Mouse (Mus musculus): ENCODE results near the gene Eno2. TPM values are rescaled to one million over a fixed set of nuclear protein-coding genes. Genes with fewer than 3 reads are reported as not detected.

The Eno2 gene
- polyA plus RNA-seq, 1 experiment from 2014 or later, result 4.5 TPM

DNA sequence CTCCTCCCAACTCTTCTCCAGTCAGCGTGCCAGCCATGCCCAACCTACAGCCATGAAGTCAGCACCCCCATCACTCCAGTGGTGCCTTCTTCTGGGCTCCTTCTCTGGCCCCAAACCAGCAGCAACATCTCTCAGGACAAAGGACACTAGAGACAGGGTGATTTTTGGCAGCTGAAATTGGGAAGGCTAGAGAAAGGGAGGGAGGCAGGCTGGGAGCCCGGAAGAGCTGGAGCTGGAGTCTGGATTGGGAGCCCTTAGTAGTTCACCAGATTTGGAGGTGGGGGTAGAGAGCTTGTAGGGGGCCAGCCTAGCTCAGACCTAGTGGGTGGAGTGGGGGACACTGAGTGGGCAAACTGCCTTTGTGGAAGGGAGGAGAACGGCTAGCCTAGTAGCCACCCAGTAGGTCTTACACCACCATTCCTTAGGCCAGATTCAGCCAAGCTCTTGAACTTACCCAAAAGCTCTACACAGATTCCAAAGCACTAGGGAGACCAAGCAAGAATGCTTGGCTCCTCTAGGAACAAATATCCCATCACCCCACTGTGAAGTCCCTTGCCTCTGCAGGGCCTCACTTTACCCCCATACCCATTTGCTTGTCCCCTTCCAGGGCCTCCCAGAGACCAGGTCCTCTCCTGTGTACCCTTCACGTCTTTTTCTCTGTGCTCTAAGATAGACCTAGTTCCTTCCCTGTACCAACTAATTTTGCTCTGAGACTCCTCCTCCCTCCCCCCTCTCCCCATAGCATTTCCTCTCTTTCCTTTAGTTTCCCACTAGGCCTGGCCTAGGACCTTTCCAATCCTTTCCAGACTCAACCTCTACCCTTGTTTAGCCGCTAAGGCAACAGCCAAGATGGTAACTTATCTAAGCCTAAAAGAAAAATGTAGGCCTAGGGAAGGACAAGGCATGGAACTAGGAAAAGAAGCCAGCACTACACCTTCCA is 11.3 kb downstream of the Eno2 start:
- Histone ChIP-seq H3K4me1 (ENCODE audit: control insufficient read depth, insufficient read depth, low read length) (peaks cover 34% of the 10 kb centered on the region), H3K4me2 (peak overlapping the region; percentile 68), H3K27ac (ENCODE audit: low read depth, low read length) (peak overlapping the region; percentile 92), H3K36me3 (ENCODE audit: control insufficient read depth, insufficient read depth, low read length) (no peaks in the 10 kb centered on the region), H3K9ac (ENCODE audit: low read length) (peak overlapping the region; percentile 85), H3K9me3 (ENCODE audit: control insufficient read depth, low read length) (no peaks in the 10 kb centered on the region), H3K27me3 (ENCODE audit: control insufficient read depth, insufficient read depth, low read length) (no peaks in the 10 kb centered on the region), H3K4me3 (ENCODE audit: low read depth, low read length) (peak overlapping the region; percentile 87)
- peak; percentile 97 for DNase-seq (ENCODE audit: low spot score, missing footprints)
- peak; percentile 12; the same call in 1 of the 2 replicates for ATAC-seq (ENCODE audit: low FRiP score)
- 25% methylated on average over 5 of the region's 5 CpGs for WGBS

DNA sequence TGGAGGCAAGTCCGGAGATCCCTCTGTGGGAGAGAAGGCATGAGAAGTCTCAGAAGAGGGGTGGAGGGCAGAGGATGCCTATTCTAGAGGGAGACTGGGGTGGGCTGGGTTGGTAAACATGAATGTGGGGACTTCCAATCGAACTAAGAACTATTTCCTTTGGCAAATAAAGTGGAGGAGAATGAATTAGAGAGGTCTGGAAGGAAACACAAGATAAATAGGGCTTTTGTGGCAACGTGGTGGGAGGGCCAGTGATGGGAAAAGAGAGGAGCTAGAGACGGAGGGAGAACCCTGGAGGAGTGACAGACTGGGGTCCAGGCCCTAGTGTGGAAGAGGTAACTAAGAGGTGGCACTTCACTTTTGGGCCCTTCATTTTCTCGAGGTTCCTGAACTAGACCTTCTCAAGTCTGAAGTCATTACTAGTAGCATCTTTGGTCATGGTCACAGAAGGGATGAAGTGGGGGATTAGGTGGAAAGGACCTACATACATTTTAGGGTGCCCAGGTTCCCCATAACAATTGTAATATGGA is 12.1 kb downstream of the Eno2 start:
- H3K27me3 ChIP-seq (ENCODE audit: control insufficient read depth, insufficient read depth, low read length), result no peaks in the 10 kb centered on the region
- DNase-seq (ENCODE audit: low spot score, missing footprints), result peak; percentile 92
- 11% methylated on average over 5 of the region's 5 CpGs for WGBS

DNA sequence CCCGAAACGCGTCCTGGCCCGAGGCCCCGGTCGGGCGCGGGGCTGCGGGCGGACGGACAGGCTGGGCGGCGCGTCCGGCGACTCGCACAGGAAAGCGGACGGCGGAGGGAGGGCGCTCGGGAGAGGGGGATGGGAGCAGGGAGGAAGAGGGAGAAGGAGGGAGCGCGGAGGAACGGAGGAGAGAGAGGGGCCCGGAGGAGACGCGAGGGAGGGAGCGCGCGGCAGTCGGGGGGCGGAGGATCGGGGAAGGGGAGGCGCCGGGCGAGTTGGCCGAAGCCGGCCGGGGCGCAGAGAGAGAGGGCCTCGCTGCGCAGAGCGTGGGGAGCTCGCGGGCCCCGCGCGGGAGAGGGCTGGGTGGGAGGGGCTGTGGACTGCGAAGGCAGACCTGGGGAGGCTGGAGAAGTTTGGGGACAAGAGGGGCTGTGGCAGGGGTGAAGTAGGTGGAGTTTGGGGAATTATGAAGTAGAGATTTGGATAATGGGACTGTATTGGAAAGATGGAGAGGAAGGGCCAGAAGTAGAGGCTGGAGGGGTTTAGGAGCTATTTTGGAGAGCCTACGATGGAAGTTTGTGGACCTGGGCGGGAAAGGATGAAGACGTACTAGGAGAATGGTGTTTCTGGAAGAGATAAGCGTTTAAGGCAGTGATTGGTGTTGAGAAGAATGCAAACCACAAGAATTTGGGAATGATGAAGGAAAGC is 12.7 kb downstream of the Eno2 start:
- peaks cover 34% of the 10 kb centered on the region for H3K4me1 ChIP-seq (ENCODE audit: control insufficient read depth, insufficient read depth, low read length)
- peak overlapping the region; percentile 87 for H3K4me3 ChIP-seq (ENCODE audit: low read depth, low read length)
- no peaks in the 10 kb centered on the region for H3K36me3 ChIP-seq (ENCODE audit: control insufficient read depth, insufficient read depth, low read length)
- H3K9ac ChIP-seq (ENCODE audit: low read length), result peak overlapping the region; percentile 85
- WGBS, result 2% methylated on average over 50 of the region's 54 CpGs
- ATAC-seq (ENCODE audit: low FRiP score), result peak; percentile 77
- peak overlapping the region; percentile 92 for H3K27ac ChIP-seq (ENCODE audit: low read depth, low read length)
- peak; percentile 97 for DNase-seq (ENCODE audit: low spot score, missing footprints)
- no peaks in the 10 kb centered on the region for H3K27me3 ChIP-seq (ENCODE audit: control insufficient read depth, insufficient read depth, low read length)
- no peaks in the 10 kb centered on the region for H3K9me3 ChIP-seq (ENCODE audit: control insufficient read depth, low read length)
- peak overlapping the region; percentile 68 for H3K4me2 ChIP-seq

More for the DNA sequence above, 12.1 kb downstream of the Eno2 start:
- Histone ChIP-seq H3K9ac (ENCODE audit: low read length) (peak overlapping the region; percentile 85), H3K9me3 (ENCODE audit: control insufficient read depth, low read length) (no peaks in the 10 kb centered on the region), H3K4me2 (peak overlapping the region; percentile 68), H3K27ac (ENCODE audit: low read depth, low read length) (peak overlapping the region; percentile 92), H3K4me1 (ENCODE audit: control insufficient read depth, insufficient read depth, low read length) (peaks cover 34% of the 10 kb centered on the region), H3K36me3 (ENCODE audit: control insufficient read depth, insufficient read depth, low read length) (no peaks in the 10 kb centered on the region), H3K4me3 (ENCODE audit: low read depth, low read length) (peak overlapping the region; percentile 87)
- no peak for ATAC-seq (ENCODE audit: low FRiP score)

DNA sequence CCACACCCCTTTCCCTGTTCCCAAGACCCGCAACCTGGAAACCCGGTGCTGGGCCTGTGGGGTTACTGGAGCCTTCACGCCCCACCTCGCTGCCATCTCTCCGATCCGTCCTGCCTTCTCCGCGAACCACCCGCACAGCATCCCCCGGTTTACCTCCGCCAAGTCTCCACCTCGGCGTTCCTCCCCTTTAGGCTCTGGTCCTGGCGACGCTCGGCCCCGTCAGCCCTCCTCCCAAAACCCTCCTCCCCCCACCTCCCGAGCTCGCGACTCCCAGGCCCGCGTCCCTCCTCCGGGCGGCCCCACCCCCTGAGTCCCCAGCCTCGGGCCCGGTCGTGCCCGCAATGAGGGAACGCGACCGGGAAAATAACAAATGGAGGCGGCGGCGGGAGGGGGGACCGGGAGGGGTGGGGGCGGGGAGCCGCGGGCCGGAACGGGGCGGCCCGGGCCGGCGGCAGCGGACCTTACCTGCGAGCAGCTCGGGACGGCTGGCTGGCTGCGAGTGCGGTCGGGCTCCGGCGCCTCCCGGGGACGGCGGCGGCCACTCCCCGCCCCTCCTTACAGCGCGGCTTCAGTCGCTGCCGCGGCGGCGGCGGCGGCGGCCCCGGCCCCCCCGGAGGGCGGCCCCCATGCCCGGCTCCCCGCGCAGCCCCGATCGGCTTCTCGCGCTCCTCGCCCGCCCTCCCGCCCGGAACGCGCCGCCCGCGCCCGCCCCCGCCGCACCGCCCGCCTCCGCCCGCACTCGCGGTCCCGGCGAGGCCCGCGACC is 13.5 kb downstream of the Eno2 start, which contains the start of the genes Gm45234 and Atn1:
TSS of gene Gm45234 (minus strand) at position 191 of the 765 bp plus-strand sequence.
TSS of gene Atn1 (minus strand) at position 694 of the 765 bp plus-strand sequence.
- ATAC-seq (ENCODE audit: low FRiP score) (peak; percentile 68), DNase-seq (ENCODE audit: low spot score, missing footprints) (peak; percentile 94)
- peak within 1 kb of the TSS; percentile 87 for H3K4me3 ChIP-seq (ENCODE audit: low read depth, low read length)
- H3K36me3 ChIP-seq (ENCODE audit: control insufficient read depth, insufficient read depth, low read length), result no peaks in the 10 kb centered on the region
- no peaks in the 10 kb centered on the region for H3K9me3 ChIP-seq (ENCODE audit: control insufficient read depth, low read length)
- H3K27ac ChIP-seq (ENCODE audit: low read depth, low read length), result peak within 1 kb of the TSS; percentile 92
- no peaks in the 10 kb centered on the region for H3K27me3 ChIP-seq (ENCODE audit: control insufficient read depth, insufficient read depth, low read length)
- H3K4me1 ChIP-seq (ENCODE audit: control insufficient read depth, insufficient read depth, low read length), result peaks cover 34% of the 10 kb centered on the region
- H3K4me2 ChIP-seq, result peak within 1 kb of the TSS; percentile 68
- under 1% methylated on average over 57 of the region's 100 CpGs for WGBS
- H3K9ac ChIP-seq (ENCODE audit: low read length), result peak within 1 kb of the TSS; percentile 85

DNA sequence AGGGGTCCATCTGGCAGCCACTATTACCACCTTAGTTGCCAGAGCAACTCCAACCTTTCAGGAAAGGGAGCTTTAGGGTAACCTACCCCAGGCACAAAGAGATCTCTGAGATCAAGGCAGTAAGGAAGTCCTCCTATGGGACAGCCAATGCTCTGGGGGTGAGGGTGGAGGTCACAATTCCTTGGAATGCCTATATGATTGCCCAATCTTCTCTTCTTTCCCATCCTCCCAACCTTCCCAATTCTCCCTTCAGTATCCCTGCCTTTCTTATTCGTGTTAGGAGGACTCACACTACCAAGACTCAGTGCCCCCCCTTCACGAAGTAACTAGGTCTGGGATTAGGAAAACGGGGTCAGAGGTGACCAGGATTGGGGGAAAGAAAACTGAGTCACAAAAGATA is 14.2 kb downstream of the Eno2 start:
- no peaks in the 10 kb centered on the region for H3K36me3 ChIP-seq (ENCODE audit: control insufficient read depth, insufficient read depth, low read length)
- peak overlapping the region; percentile 92; the same call in 1 of the 2 replicates for H3K27ac ChIP-seq (ENCODE audit: low read depth, low read length)
- H3K4me2 ChIP-seq, result peak overlapping the region; percentile 68
- H3K4me1 ChIP-seq (ENCODE audit: control insufficient read depth, insufficient read depth, low read length), result peaks cover 34% of the 10 kb centered on the region
- H3K27me3 ChIP-seq (ENCODE audit: control insufficient read depth, insufficient read depth, low read length), result no peaks in the 10 kb centered on the region
- ATAC-seq (ENCODE audit: low FRiP score) (no peak), DNase-seq (ENCODE audit: low spot score, missing footprints) (no peak)
- no peaks in the 10 kb centered on the region for H3K9me3 ChIP-seq (ENCODE audit: control insufficient read depth, low read length)
- WGBS, result 2% methylated on average over 3 of the region's 3 CpGs
- H3K4me3 ChIP-seq (ENCODE audit: low read depth, low read length), result peak overlapping the region; percentile 87
- peak overlapping the region; percentile 85 for H3K9ac ChIP-seq (ENCODE audit: low read length)

DNA sequence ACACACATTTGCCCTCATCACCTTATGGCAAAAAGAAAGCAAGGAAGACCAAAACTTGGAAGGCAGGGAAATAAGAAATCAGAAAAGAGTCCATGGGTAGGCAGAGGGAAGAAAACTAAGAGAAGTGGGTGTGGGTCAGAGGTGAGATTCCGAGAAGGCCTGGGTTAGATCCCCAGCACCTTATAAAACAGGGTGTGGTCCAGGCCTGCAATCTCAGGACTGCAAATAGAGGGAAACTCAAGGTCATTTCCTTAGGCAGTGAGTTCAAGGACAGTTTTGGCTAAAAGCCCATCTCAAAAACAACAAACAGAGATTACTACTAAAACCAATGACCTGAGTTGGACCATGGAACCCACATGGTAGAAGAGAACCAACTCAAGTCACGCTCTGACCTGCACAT is 15.6 kb downstream of the Eno2 start:
- Histone ChIP-seq H3K4me2 (no peak overlapping the region), H3K27me3 (ENCODE audit: control insufficient read depth, insufficient read depth, low read length) (no peaks in the 10 kb centered on the region), H3K4me1 (ENCODE audit: control insufficient read depth, insufficient read depth, low read length) (peaks cover 31% of the 10 kb centered on the region), H3K27ac (ENCODE audit: low read depth, low read length) (no peak overlapping the region), H3K36me3 (ENCODE audit: control insufficient read depth, insufficient read depth, low read length) (0 out of 2 replicates have a peak, but pooled peaks cover 4% of the 10 kb centered on the region), H3K4me3 (ENCODE audit: low read depth, low read length) (no peak overlapping the region), H3K9me3 (ENCODE audit: control insufficient read depth, low read length) (no peaks in the 10 kb centered on the region), H3K9ac (ENCODE audit: low read length) (no peak overlapping the region)
- ATAC-seq (ENCODE audit: low FRiP score) (no peak), DNase-seq (ENCODE audit: low spot score, missing footprints) (no peak)
- WGBS, result 90% methylated on average over 2 of the region's 2 CpGs

DNA sequence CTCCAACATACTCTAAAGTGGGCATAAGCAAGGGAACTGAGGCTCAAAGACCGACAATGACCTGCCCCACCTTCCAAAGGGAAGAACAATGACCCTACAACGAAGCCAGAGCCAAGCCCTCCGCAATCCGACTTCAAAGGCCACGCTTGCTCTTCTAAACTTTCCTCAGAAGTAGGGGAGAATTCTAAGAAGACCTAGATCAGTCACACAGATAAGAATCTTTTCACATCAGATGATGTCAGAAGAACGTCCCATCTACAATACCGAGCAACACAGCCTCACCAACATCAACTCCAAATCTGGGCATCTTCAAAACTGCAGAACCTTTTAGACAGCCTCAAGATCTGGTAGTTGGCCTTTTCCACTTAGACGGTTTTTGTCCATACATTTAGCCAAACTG is 19.1 kb downstream of the Eno2 start:
- H3K4me2 ChIP-seq, result no peak overlapping the region
- H3K4me1 ChIP-seq (ENCODE audit: control insufficient read depth, insufficient read depth, low read length), result peaks cover 22% of the 10 kb centered on the region
- ATAC-seq (ENCODE audit: low FRiP score) (no peak), DNase-seq (ENCODE audit: low spot score, missing footprints) (no peak)
- no peak overlapping the region for H3K4me3 ChIP-seq (ENCODE audit: low read depth, low read length)
- peaks cover 12% of the 10 kb centered on the region for H3K36me3 ChIP-seq (ENCODE audit: control insufficient read depth, insufficient read depth, low read length)
- 84% methylated on average over 8 of the region's 8 CpGs for whole genome bisulfite sequencing
- H3K9ac ChIP-seq (ENCODE audit: low read length), result no peak overlapping the region
- no peaks in the 10 kb centered on the region for H3K9me3 ChIP-seq (ENCODE audit: control insufficient read depth, low read length)
- H3K27me3 ChIP-seq (ENCODE audit: control insufficient read depth, insufficient read depth, low read length), result no peaks in the 10 kb centered on the region
- no peak overlapping the region for H3K27ac ChIP-seq (ENCODE audit: low read depth, low read length)
